Mouse (Mus musculus) stomach, postnatal 0 days (tissue): ENCODE data around the gene Dnajc16. TPM values are rescaled to one million over a fixed set of nuclear protein-coding genes. Genes with fewer than 3 reads are reported as not detected.

Experiments
- ATAC-seq: fragments of 200-750 bp; cut with Nextera tagmentation; 2 replicates; pipeline ENCODE4 v1.8.0; 2017; ENCODE audit not compliant: low FRiP score, low TSS enrichment
- DNase-seq: peaks from one replicate; pipeline ENCODE4 v3.0.0-alpha.2; 2016; ENCODE audit warnings: low spot score
- H3K27ac ChIP-seq: fragments of 300-500 bp; sonication (generic); replicated peaks from 2 replicates; pipeline ENCODE4 v1.5.1; 2014; ENCODE audit warnings: mild to moderate bottlenecking, control low read depth
- H3K27me3 ChIP-seq: fragments of 300-500 bp; sonication (generic); 2 replicates; pipeline ENCODE4 v1.6.1; 2014; ENCODE audit warnings: low read length; ENCODE audit not compliant: control insufficient read depth, insufficient read depth
- H3K36me3 ChIP-seq: fragments of 300-500 bp; sonication (generic); 2 replicates; pipeline ENCODE4 v1.6.1; 2014; ENCODE audit warnings: low read length, mixed read lengths; ENCODE audit not compliant: control insufficient read depth, insufficient read depth
- H3K4me1 ChIP-seq: fragments of 300-500 bp; sonication (generic); replicated peaks from 2 replicates; pipeline ENCODE4 v1.6.1; 2014; ENCODE audit warnings: antibody characterized with exemption; ENCODE audit not compliant: control insufficient read depth, insufficient read depth
- H3K4me2 ChIP-seq: fragments of 300-500 bp; sonication (generic); replicated peaks from 2 replicates; pipeline ENCODE4 v1.6.1; 2014; ENCODE audit warnings: low read depth, mild to moderate bottlenecking, control low read depth, moderate library complexity
- H3K4me3 ChIP-seq: fragments of 300-500 bp; sonication (generic); 2 replicates; pipeline ENCODE4 v1.5.1; 2014; ENCODE audit warnings: low read depth, low read length, control low read depth
- H3K9ac ChIP-seq: fragments of 300-500 bp; sonication (generic); 2 replicates; pipeline ENCODE4 v1.6.1; 2014; ENCODE audit warnings: mild to moderate bottlenecking, low read length, control low read depth, mixed read lengths
- H3K9me3 ChIP-seq: fragments of 300-500 bp; sonication (generic); 2 replicates; pipeline ENCODE4 v1.6.1; 2016; ENCODE audit warnings: low read length; ENCODE audit not compliant: control insufficient read depth
- CTCF ChIP-seq: IDR thresholded peaks from 2 replicates; pipeline ENCODE4 v1.5.1; 2016; ENCODE audit warnings: antibody characterized with exemption, low read depth, mild to moderate bottlenecking, moderate library complexity
- EP300 ChIP-seq: optimal IDR thresholded peaks from 2 replicates; pipeline ENCODE3; 2016; ENCODE audit warnings: antibody characterized with exemption
- WGBS: fragments of 180-500 bp; shearing (Covaris S2); extraction: QIAGEN DNeasy Blood & Tissue Kit; methylation state at CpG from one replicate; pipeline ENCODE4 v1.1.7; 2014; 5-methylcytosine and 5-hydroxymethylcytosine counted together
- polyA plus RNA-seq: library from polyadenylated mRNA; unstranded; fragments of >200 nt; fragmentation: Nextera tagmentation; extraction: Ambion mirVana; gene quantifications from 2 replicates; pipeline ENCODE4 v1.2.1, GENCODE M21; 2015

Gene Dnajc16
- polyA plus RNA-seq, 1 experiment from 2014 or later = 3.1 TPM

DNA sequence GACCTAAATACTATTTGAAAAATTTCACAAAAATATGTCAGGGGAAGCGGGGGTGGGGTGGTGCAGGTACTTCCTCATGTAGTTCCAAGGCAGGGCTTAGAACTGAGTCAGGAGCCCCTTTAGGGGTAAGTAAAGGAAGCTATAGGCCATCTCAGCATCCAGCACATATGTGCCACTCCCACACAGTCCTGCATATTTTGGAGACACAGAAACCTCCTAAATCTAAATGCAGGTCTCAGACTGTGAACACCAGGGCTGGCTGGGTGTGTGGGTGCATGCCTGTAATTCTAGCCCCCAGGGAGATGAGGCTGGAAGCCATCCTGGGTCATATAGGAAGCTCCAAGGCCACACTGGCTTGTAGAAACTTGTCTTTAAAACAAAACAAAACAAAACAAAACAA lies 79.5 kb downstream of the Dnajc16 start:
- H3K4me2 ChIP-seq = no peak overlapping the region
- no peak overlapping the region for H3K4me3 ChIP-seq
- ATAC-seq = no peak
- peaks cover 38% of the 10 kb centered on the region for H3K36me3 ChIP-seq
- H3K27ac ChIP-seq = no peak overlapping the region
- TF ChIP-seq CTCF (no peak), EP300 (no peak)
- H3K4me1 ChIP-seq = peaks cover 3% of the 10 kb centered on the region; the same call in 1 of the 2 replicates
- WGBS = 94% methylated on average over 1 of the region's 1 CpGs
- H3K27me3 ChIP-seq = no peaks in the 10 kb centered on the region
- no peak overlapping the region for H3K9ac ChIP-seq
- H3K9me3 ChIP-seq = no peaks in the 10 kb centered on the region
- no peak for DNase-seq

Other genes with a start within 250 kb of the Dnajc16 start
- 45.1 and 49.2 TPM in 2 replicates for gene Fblim1, start 184.8 kb downstream of the Dnajc16 start, polyA plus RNA-seq
- 2.2 and 2.3 TPM in 2 replicates for gene Tmem82, start 172.3 kb downstream of the Dnajc16 start, polyA plus RNA-seq
- gene Slc25a34, start 167.1 kb downstream of the Dnajc16 start, polyA plus RNA-seq = 1.6 and 1.8 TPM in 2 replicates
- 3.5 and 4.3 TPM in 2 replicates for gene Plekhm2, start 126.0 kb downstream of the Dnajc16 start, polyA plus RNA-seq
- not detected in 2 replicates for gene Rsc1a1, start 105.3 kb downstream of the Dnajc16 start, polyA plus RNA-seq
- 14.4 TPM in 2 replicates for gene Ddi2, start 67.5 kb downstream of the Dnajc16 start, polyA plus RNA-seq
- gene Agmat, start 44.3 kb downstream of the Dnajc16 start, polyA plus RNA-seq = 0.13 and 0.34 TPM in 2 replicates
- gene Casp9, start 2.7 kb upstream of the Dnajc16 start, polyA plus RNA-seq = 9.8 and 10.8 TPM in 2 replicates
- 18.1 and 22.4 TPM in 2 replicates for gene Cela2a, start 35.2 kb upstream of the Dnajc16 start, polyA plus RNA-seq
- not detected in 2 replicates for gene Ctrc, start 55.4 kb upstream of the Dnajc16 start, polyA plus RNA-seq
- 111 and 121 TPM in 2 replicates for gene Efhd2, start 84.0 kb upstream of the Dnajc16 start, polyA plus RNA-seq
- 4.9 and 6.0 TPM in 2 replicates for gene Fhad1, start 224.2 kb upstream of the Dnajc16 start, polyA plus RNA-seq